Mouse (Mus musculus): ENCODE results near the gene Noto.
"Not testable (repeated sequence)": the region's sequence is repeated elsewhere in the genome, so short reads cannot be mapped to it uniquely, and the experiment has no call there.

Gene Noto

GRCm38 (mm10) chr6:85431274-85431841 is 7.7 kb downstream of the Noto start:
- no peak for DNase-seq (ENCODE audit: low spot score)

DNA sequence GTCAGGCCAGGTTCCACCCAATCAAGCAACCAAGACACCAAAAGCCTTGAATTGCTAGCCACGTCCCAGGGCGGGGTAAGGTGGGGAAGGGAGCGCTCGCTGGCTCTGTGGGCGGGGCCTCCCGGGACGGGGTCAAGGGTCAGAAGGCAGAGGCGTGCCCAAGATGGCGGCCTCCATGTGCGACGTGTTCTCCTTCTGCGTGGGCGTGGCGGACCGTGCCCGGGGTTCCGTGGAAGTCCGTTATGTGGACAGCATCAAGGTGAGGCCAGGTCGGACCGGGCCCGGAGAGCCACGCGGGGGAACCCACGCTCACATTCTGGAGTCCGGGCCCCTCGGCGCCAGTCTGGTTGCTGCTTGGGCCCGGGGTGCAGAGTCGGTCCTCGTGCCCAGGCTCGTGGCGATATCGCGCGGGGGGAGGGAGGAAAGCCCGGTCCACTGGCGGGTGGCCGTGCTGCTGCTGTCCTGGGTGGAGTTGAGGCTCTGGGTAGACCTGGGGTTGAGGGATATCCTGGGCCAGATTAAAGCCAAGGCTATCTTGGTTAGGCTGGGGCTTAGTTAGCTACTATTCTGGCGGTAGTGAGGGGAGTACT is 8.3 kb downstream of the Noto start, which contains the start of gene Smyd5:
Gene Smyd5 (plus strand): TSS at position 148 of the 590 bp plus-strand sequence.
- peak; percentile 91 for DNase-seq (ENCODE audit: low spot score)

GRCm38 (mm10) chr6:85433865-85434264 is 10.2 kb downstream of the Noto start:
- no peak for DNase-seq (ENCODE audit: low spot score)

GRCm38 (mm10) chr6:85436204-85436603 is 12.5 kb downstream of the Noto start:
- no peak for DNase-seq (ENCODE audit: low spot score)

- no peak for DNase-seq (ENCODE audit: low spot score)
Observed at GRCm38 (mm10) chr6:85436631-85437030, 12.9 kb downstream of the Noto start.

GRCm38 (mm10) chr6:85441142-85441541 is 17.5 kb downstream of the Noto start:
- no peak for DNase-seq (ENCODE audit: low spot score)

DNA sequence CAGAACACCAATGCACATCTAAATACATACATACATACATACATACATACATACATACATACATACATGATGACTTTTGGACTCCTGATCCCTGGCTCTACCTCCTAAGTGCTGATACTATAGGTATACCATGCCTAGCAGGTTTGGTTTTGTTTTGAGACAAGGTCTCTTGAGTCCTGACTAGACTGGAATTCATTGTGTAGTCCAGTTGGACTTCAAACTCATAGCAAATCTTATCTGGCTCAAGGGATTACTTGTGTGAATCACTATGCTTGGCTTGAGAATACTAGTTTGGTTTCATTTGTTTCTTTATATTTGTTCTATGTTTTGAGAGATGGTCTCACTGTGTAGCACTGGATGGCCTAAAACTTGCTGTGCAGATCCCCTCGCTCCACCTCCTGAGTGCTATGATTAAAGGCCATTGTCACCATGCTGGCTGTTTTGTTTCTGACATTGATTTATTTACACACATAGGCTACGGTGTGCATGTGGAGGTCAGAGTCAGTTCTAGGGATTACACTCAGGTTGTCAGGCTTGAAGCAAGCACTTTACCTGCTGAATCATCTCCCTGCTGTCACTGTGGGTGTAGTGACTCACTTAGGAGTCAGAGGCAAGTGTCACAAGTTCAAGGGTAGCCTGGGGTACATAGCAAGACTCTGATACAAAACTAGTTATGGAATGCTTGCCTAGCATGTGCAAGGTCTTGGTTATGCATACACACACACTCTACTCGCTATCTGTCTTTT is 20.0 kb downstream of the Noto start:
- DNase-seq (ENCODE audit: low spot score) = no peak

GRCm38 (mm10) chr6:85444266-85444965 is 20.7 kb downstream of the Noto start:
- DNase-seq (ENCODE audit: low spot score) = no peak

- DNase-seq (ENCODE audit: low spot score) = no peak
Observed at GRCm38 (mm10) chr6:85445286-85445685, 21.6 kb downstream of the Noto start.

GRCm38 (mm10) chr6:85447351-85447750 is 23.7 kb downstream of the Noto start:
- DNase-seq (ENCODE audit: low spot score) = no peak

DNA sequence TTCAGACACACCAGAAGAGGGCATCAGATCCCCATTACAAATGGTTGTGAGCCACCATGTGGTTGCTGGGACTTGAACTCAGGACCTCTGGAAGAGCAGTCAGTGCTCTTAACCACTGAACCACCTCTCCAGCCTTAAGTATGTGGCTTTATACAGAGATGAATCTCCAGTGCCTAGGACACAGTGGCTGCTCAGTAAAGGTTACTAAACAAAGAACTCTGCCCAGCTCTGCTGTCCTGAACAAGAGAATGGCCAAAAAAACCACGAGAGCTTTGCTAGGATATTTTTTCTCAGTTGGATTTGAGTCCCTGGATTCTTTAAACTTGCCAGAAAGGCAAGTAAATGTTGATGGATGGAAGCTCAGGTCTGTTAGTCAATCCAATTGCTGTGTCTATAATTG is 26.5 kb downstream of the Noto start:
- not testable (repeated sequence) for DNase-seq (ENCODE audit: low spot score)

DNA sequence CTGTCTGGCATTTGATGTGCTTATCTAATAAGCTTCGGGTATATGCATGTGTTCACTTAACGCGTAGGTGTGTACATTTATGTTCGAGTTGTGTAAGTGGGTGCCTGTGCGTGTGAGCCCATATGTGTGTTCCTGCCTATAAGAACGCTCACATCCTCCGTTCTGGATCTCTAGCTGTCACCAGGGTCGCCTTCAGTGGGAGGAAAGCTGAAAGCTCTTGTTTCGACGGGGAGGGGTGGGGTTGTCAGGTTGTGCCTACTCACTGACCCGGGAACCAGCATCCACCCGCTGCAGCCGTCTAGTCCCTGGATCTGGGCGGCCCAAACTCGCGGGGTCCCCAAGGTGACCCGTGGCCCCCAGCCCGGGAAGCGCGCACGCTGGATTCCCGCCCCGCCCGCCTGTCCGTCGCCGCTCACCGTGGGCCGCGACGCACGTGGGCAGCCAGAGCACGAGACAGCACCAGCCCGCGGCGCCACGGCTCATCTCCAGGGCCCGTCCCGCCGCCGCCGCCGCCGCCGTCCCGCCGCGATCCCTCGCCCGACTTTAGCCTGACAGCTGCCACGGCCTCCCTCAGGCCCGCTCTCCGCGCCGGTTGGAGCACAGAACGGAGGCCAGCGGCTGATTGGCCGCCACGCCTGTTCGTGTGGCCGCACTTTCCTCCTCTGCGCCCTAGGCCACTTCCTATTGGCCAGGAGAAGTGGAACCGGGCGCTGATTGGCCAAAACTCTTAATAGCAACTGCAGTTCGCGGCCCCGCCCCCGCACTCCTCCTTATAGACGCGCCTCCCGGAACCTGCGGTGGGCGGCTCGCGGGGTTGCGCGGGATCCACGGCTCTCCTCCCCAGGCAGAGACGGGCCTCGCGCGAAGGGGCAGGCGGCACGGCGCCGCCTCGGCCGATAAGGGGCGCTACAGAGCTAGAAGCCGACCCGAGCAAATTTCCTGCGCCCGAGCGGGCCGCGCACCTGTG is 27.3 kb downstream of the Noto start, which contains the start of gene Cct7:
Gene Cct7 (plus strand): TSS at position 818 of the 967 bp plus-strand sequence.
- peak; percentile 100 for DNase-seq (ENCODE audit: low spot score)

GRCm38 (mm10) chr6:85451664-85452410 is 28.2 kb downstream of the Noto start, which contains the start of gene Pradc1:
Gene Pradc1, minus strand, starts transcription at chr6:85451970.
- peak; percentile 100 for DNase-seq (ENCODE audit: low spot score)

- no peak for DNase-seq (ENCODE audit: low spot score)
Observed at GRCm38 (mm10) chr6:85452411-85452665, 28.7 kb downstream of the Noto start.

DNA sequence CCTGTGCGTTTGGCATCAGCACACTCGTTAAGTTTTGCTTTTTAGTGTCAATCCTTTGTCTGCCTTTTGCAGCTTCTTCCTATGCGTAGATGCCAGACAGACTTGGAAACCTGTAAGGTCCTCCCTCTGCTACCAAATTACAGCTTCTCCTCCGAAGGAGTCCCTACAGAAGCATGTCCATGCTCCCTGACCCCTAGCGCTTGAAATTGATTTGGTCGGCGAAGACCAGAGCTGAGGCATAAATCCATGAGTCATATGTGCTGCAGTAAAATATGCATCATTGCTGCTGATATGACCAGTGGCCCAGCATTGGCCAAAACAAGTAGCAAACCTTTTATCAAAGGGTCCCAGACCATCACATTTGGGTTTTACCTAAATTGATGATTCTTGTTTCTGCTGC is 29.1 kb downstream of the Noto start:
- DNase-seq (ENCODE audit: low spot score) = peak; percentile 33

- DNase-seq (ENCODE audit: low spot score) = no peak
Observed at GRCm38 (mm10) chr6:85459621-85460020, 35.9 kb downstream of the Noto start.

DNA sequence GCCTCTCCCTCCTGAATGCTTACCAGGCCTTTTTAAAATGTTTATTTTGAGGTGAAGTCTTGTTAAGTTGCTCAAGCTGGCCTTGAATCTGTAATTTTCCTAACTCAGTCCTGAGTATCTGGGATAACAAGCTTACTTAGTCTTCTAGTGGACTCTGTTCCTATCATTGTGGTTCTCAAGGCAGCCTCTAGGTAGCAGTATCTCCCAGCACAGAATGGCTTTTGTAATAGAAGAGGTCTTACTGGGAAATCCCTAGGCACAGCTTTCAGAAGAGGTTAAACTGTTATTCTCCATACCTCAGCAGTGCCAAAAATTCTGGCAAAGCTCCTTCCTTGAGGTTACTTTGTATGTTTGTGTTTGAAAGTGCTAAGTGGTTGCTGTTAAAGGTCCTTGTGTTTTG is 41.7 kb downstream of the Noto start:
- peak; percentile 44 for DNase-seq (ENCODE audit: low spot score)

- DNase-seq (ENCODE audit: low spot score) = no peak
Observed at GRCm38 (mm10) chr6:85469660-85470430, 46.2 kb downstream of the Noto start.

GRCm38 (mm10) chr6:85471962-85472361 is 48.3 kb downstream of the Noto start:
- no peak for DNase-seq (ENCODE audit: low spot score)

- no peak for DNase-seq (ENCODE audit: low spot score)
Observed at GRCm38 (mm10) chr6:85472542-85472941, 48.9 kb downstream of the Noto start.

Data from embryo, embryonic 10.5 days (tissue).